Comparison of ENCODE assay signal across 9 mouse cellular contexts in genomic region chr2:43613571-43613970, GRCm38 (mm10). TPM values are rescaled to one million over a fixed set of nuclear protein-coding genes. Genes with fewer than 3 reads are reported as not detected.
DNase-seq lines count a peak whose midpoint lies in the region; ATAC-seq lines count a peak whose summit lies in the region.
"Had no signal": no experiment of that assay in that cellular context is flagged by ENCODE, and none has a peak within 500 bp of the region (broad histone marks: within the 10 kb centered on the region; RNA-seq: fewer than 3 reads in every experiment).

No protein-coding gene starts in this region.

- WGBS in kidney, embryonic 16.5 days: 5% methylated on average over 6 of the region's 6 CpGs
- 7% methylated on average over 6 of the region's 6 CpGs for WGBS in neural tube, embryonic 11.5 days

- intact Hi-C loops in left cerebral cortex, postnatal 4 days (cut with DNase I): no loop called here

- no peaks in the 10 kb centered on the region for H3K36me3 ChIP-seq in kidney, embryonic 16.5 days (ENCODE audit: insufficient read depth, low read length)
- H3K36me3 ChIP-seq in neural tube, embryonic 11.5 days (ENCODE audit: control insufficient read depth, insufficient read depth, low read length): no peaks in the 10 kb centered on the region
- H3K36me3 ChIP-seq: lung, embryonic 15.5 days had no signal

- H3K4me3 ChIP-seq in kidney, embryonic 16.5 days (ENCODE audit: low read length): no peak overlapping the region
- no peak overlapping the region for H3K4me3 ChIP-seq in neural tube, embryonic 11.5 days (ENCODE audit: low read depth, low read length)
- H3K4me3 ChIP-seq: lung, embryonic 15.5 days had no signal

- no peak for ATAC-seq in kidney, embryonic 16.5 days (ENCODE audit: low FRiP score, low TSS enrichment)
- ATAC-seq in neural tube, embryonic 11.5 days (ENCODE audit: insufficient read depth, low FRiP score, low TSS enrichment): no peak

- no peaks in the 10 kb centered on the region for H3K27me3 ChIP-seq in kidney, embryonic 16.5 days (ENCODE audit: insufficient read depth, low read length)
- H3K27me3 ChIP-seq in neural tube, embryonic 11.5 days (ENCODE audit: control insufficient read depth, insufficient read depth, low read length): no peaks in the 10 kb centered on the region
- H3K27me3 ChIP-seq: lung, embryonic 15.5 days had no signal

- no peak overlapping the region for H3K27ac ChIP-seq in kidney, embryonic 16.5 days (ENCODE audit: low read length)
- no peak overlapping the region for H3K27ac ChIP-seq in neural tube, embryonic 11.5 days (ENCODE audit: low read depth, low read length)
- H3K27ac ChIP-seq: lung, embryonic 15.5 days had no signal

- no peaks in the 10 kb centered on the region for H3K9me3 ChIP-seq in kidney, embryonic 16.5 days (ENCODE audit: low read length)
- H3K9me3 ChIP-seq in neural tube, embryonic 11.5 days (ENCODE audit: control insufficient read depth, low read length): no peaks in the 10 kb centered on the region
- H3K9me3 ChIP-seq: lung, embryonic 15.5 days had no signal

- H3K4me1 ChIP-seq in kidney, embryonic 16.5 days (ENCODE audit: insufficient read depth, low read length): no peaks in the 10 kb centered on the region
- no peaks in the 10 kb centered on the region for H3K4me1 ChIP-seq in neural tube, embryonic 11.5 days (ENCODE audit: control insufficient read depth, insufficient read depth, low read length)
- H3K4me1 ChIP-seq: lung, embryonic 15.5 days had no signal

- no peak overlapping the region for H3K9ac ChIP-seq in kidney, embryonic 16.5 days (replicated peaks; ENCODE audit: low read length)
- no peak overlapping the region for H3K9ac ChIP-seq in neural tube, embryonic 11.5 days (ENCODE audit: low read length)
- H3K9ac ChIP-seq: lung, embryonic 15.5 days had no signal

- peak; percentile 27 for DNase-seq in kidney, adult 9 months
- peak; percentile 75 for DNase-seq in NIH3T3 (ENCODE audit: low read depth)
- peak; percentile 86 for DNase-seq in embryo, embryonic 11 days
- peak; percentile 35 for DNase-seq in neural tube, embryonic 11.5 days (ENCODE audit: low spot score)
- no peak for DNase-seq in left cerebral cortex, adult 11 months (ENCODE audit: low spot score)
- DNase-seq in heart, adult 9 months (ENCODE audit: low spot score in 2 of 2): no peak
- no peak for DNase-seq in left cerebral cortex, postnatal 4 days

- no peak overlapping the region for H3K4me2 ChIP-seq in kidney, embryonic 16.5 days (replicated peaks; ENCODE audit: low read depth, low read length)
- H3K4me2 ChIP-seq in neural tube, embryonic 11.5 days (ENCODE audit: low read depth): no peak overlapping the region
- H3K4me2 ChIP-seq: lung, embryonic 15.5 days had no signal

RNA-seq across cellular contexts. Expression of gene Kynu, which starts 58.4 kb away (rescaled TPM):
- 4.8 and 5.5 TPM in 2 replicates for polyA plus RNA-seq in kidney, embryonic 16.5 days (2015; fragmentation: Nextera tagmentation; extraction: Ambion mirVana)
- 0.58 and 0.92 TPM in 2 replicates for polyA plus RNA-seq in neural tube, embryonic 11.5 days (2014; fragmentation: Nextera tagmentation; extraction: Ambion mirVana)
- under 1 TPM; 0.18 to 0.26 TPM for total RNA-seq in left cerebral cortex, postnatal 4 days (2021)

Comparison
In these comparisons a context has a peak if more than half of its experiments do, and no peak if none do; other contexts are left out.
1. DNase-seq: peak in kidney, adult 9 months (single experiment), NIH3T3 (single experiment), embryo, embryonic 11 days (single experiment) and neural tube, embryonic 11.5 days (single experiment); none in left cerebral cortex, adult 11 months (single experiment), heart, adult 9 months (0 of 2) and left cerebral cortex, postnatal 4 days (single experiment).